Mouse (Mus musculus) hindbrain, postnatal 0 days (tissue): ENCODE measurements around the gene Fam25c. TPM values are rescaled to one million over a fixed set of nuclear protein-coding genes. Genes with fewer than 3 reads are reported as not detected.
A peak's percentile ranks its signal among the peaks of the same experiment; 100 is the strongest.

Experiments used
- ATAC-seq: fragments of 200-750 bp; cut with Nextera tagmentation; 2 replicates; pipeline ENCODE4 v1.8.0; 2017; ENCODE audit warnings: mild to moderate bottlenecking, moderate TSS enrichment, moderate library complexity
- DNase-seq: peaks from one replicate; pipeline ENCODE4 v3.0.0-alpha.2; 2015; ENCODE audit warnings: low spot score
- H3K27ac ChIP-seq: fragments of 300-500 bp; sonication (generic); 2 replicates; pipeline ENCODE4 v1.5.1; 2014; ENCODE audit warnings: mild to moderate bottlenecking
- H3K27me3 ChIP-seq: fragments of 300-500 bp; sonication (generic); 2 replicates; pipeline ENCODE4 v1.6.1; 2014; ENCODE audit warnings: low read length, mixed read lengths; ENCODE audit not compliant: insufficient read depth
- H3K36me3 ChIP-seq: fragments of 300-500 bp; sonication (generic); 2 replicates; pipeline ENCODE4 v1.6.1; 2014; ENCODE audit warnings: low read length, mixed read lengths; ENCODE audit not compliant: insufficient read depth
- H3K4me1 ChIP-seq: fragments of 300-500 bp; sonication (generic); 2 replicates; pipeline ENCODE4 v1.6.1; 2014; ENCODE audit warnings: antibody characterized with exemption, low read length, mixed read lengths; ENCODE audit not compliant: insufficient read depth
- H3K4me2 ChIP-seq: fragments of 300-500 bp; sonication (generic); 2 replicates; pipeline ENCODE4 v1.6.1; 2014; ENCODE audit warnings: low read depth, mild to moderate bottlenecking, low read length, moderate library complexity, mixed read lengths
- H3K4me3 ChIP-seq: fragments of 300-500 bp; sonication (generic); 2 replicates; pipeline ENCODE4 v1.5.1; 2014; ENCODE audit warnings: low read length
- H3K9ac ChIP-seq: fragments of 300-500 bp; sonication (generic); replicated peaks from 2 replicates; pipeline ENCODE4 v1.6.1; 2014; ENCODE audit warnings: mild to moderate bottlenecking, low read length, moderate library complexity, mixed read lengths
- H3K9me3 ChIP-seq: fragments of 300-500 bp; sonication (generic); 2 replicates; pipeline ENCODE4 v1.6.1; 2016; ENCODE audit warnings: low read length, mixed read lengths
- CTCF ChIP-seq: IDR thresholded peaks from 2 replicates; pipeline ENCODE4 v1.5.1; 2016; ENCODE audit warnings: antibody characterized with exemption, control low read depth, low read depth
- WGBS: fragments of 180-500 bp; shearing (Covaris S2); extraction: QIAGEN DNeasy Blood & Tissue Kit; methylation state at CpG from one replicate; pipeline ENCODE4 v1.1.7; 2014; 5-methylcytosine and 5-hydroxymethylcytosine counted together
- polyA plus RNA-seq: library from polyadenylated mRNA; unstranded; fragments of >200 nt; fragmentation: Nextera tagmentation; extraction: Ambion mirVana; gene quantifications from 2 replicates; pipeline ENCODE4 v1.2.1, GENCODE M21; 2015
- total RNA-seq: library from RNA; depleted of rRNA; stranded (reverse); fragments of >200 nt; gene quantifications from 2 replicates; pipeline ENCODE4 v1.2.3, GENCODE M21; 2014

The Fam25c gene
- total and polyA plus RNA-seq, 2 experiments from 2014 or later: not detected

DNA sequence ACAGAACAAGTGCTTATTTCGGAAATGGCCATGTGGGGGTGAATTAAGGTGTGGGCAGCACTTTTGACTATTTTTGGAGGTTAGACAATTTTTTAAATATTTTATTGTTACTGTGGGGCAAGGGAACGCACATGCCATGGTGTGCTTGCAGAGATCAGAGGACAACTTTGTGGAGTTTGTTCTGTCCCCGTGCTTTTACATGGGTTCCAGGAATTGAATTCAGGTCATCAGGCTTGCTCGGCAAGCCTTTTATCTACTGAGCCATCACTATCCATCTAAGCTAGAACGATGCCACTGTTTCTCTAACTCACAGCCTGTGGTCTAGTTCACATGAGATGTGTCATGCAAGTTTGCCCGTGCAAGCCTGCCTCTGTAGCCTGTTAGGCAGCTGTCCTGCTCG lies 6.9 kb downstream of the Fam25c start:
- Histone ChIP-seq H3K27me3 (no peaks in the 10 kb centered on the region), H3K27ac (no peak overlapping the region), H3K9ac (no peak overlapping the region), H3K4me2 (no peak overlapping the region), H3K4me3 (no peak overlapping the region), H3K36me3 (peaks cover 2% of the 10 kb centered on the region), H3K4me1 (no peaks in the 10 kb centered on the region), H3K9me3 (no peaks in the 10 kb centered on the region)
- no peak for TF ChIP-seq CTCF
- ATAC-seq (no peak), DNase-seq (no peak)
- WGBS: 82% methylated on average over 7 of the region's 7 CpGs

DNA sequence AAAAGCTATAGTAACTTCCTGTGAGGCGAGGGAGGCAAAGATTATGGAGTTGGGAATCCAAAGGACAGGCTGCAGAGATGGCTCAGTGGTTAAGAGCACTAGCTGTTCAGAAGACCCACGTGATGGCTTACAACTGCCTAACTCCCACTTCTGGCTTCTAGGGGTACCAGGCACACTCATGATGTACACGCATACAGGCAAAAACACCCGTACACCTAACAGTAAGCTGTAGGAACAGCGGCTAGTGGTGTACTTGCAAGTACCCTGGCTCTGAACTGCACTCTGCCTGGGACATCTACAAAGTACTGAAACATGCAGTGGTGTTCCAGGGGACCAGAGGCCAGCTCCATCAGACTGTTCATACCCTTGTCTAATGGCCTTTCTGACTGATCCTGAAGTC lies 8.1 kb downstream of the Fam25c start:
- Histone ChIP-seq H3K27me3 (no peaks in the 10 kb centered on the region), H3K36me3 (peaks cover 14% of the 10 kb centered on the region), H3K4me1 (no peaks in the 10 kb centered on the region), H3K9ac (no peak overlapping the region), H3K4me3 (no peak overlapping the region), H3K4me2 (no peak overlapping the region), H3K27ac (no peak overlapping the region), H3K9me3 (no peaks in the 10 kb centered on the region)
- ATAC-seq (no peak), DNase-seq (no peak)
- 95% methylated on average over 5 of the region's 5 CpGs for WGBS
- no peak for TF ChIP-seq CTCF

DNA sequence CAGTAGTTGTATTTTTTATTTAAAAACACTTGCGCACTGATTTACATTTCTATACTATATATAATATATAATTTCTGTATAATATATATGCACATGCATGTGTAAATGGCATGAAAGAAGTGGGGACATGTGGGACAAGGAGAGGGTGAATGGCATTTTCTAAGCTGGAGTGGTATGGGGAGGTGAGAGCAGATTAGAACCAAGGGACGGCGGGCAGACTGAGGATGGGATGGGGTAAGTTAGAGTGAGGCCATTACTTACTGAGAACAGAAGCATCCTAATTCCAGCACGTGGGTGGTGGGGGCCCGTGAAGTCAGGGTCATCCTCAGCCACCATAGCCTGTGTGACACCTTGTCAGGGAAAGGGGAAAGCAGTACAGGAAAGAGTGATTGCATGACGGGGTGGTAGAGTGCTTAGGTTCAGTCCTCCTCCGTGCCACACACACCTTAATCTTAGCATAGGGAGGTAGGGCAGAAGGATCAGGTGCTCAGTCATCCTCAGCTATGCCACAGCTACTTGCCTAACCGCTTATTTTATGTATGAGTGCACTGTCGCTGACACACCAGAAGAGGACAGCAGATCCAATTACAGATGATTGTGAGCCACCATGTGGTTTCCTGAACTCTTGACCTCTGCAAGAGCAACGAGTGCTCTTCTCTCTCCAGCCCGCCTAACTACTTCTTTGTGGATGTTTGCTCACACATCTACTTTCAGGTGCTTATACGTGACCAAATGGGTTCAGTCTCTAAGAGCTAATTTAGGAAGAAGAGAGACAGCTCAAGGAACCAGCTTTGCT lies 9.3 kb downstream of the Fam25c start:
- H3K9me3 ChIP-seq: no peaks in the 10 kb centered on the region
- TF ChIP-seq CTCF: peak; percentile 59
- H3K36me3 ChIP-seq: peaks cover 25% of the 10 kb centered on the region
- no peak overlapping the region for H3K4me3 ChIP-seq
- no peaks in the 10 kb centered on the region for H3K4me1 ChIP-seq
- no peaks in the 10 kb centered on the region for H3K27me3 ChIP-seq
- WGBS: 69% methylated on average over 12 of the region's 12 CpGs
- no peak overlapping the region for H3K9ac ChIP-seq
- peak; percentile 60 for ATAC-seq
- H3K4me2 ChIP-seq: no peak overlapping the region
- DNase-seq: peak; percentile 42
- H3K27ac ChIP-seq: no peak overlapping the region

DNA sequence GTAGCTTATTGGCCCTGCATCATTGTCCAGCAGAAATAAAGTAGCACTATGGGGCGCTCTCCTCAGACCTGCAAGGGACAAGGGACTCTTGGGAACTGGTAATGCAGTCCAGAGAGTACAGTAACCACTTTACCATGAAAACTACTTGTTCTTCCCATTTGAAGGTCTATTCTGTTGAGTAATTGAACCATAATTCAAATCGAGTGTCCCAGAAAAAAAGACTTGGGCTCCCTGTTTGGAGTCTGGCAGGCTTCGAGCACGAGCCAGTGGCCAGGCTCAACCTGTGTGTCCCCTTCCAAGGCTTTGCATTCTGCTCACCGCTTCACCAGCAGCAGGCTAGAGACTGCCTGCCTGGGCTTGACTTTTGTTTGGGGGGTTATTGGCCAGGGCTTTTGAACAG lies 10.9 kb downstream of the Fam25c start:
- H3K4me3 ChIP-seq: no peak overlapping the region
- no peak overlapping the region for H3K9ac ChIP-seq
- peak; percentile 26 for DNase-seq
- H3K27me3 ChIP-seq: no peaks in the 10 kb centered on the region
- H3K4me2 ChIP-seq: no peak overlapping the region
- peaks cover 39% of the 10 kb centered on the region for H3K36me3 ChIP-seq
- no peak; the same call in 1 of the 2 replicates for ATAC-seq
- no peak overlapping the region for H3K27ac ChIP-seq
- WGBS: 71% methylated on average over 5 of the region's 5 CpGs
- TF ChIP-seq CTCF: no peak
- H3K4me1 ChIP-seq: no peaks in the 10 kb centered on the region
- H3K9me3 ChIP-seq: no peaks in the 10 kb centered on the region

DNA sequence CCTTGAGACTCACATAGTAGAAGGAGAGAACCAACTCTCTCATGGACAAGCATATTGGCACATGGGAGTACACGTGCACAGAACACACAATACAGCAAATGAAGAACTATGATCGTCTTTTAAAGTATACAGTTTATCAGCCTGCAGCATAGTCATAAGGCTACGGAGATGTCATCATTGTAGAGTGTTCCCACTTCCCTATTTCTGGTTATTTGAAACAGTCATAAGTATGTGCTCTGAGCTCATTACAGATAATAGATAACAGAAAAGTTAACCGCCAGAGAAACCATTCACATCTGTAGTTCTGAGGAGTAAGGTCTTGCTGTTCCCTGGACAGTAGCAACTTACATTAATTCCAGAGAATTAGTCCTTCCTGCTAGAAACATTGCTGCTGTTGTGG lies 12.2 kb downstream of the Fam25c start:
- no peak overlapping the region for H3K9ac ChIP-seq
- H3K27ac ChIP-seq: no peak overlapping the region
- 91% methylated on average over 4 of the region's 4 CpGs for WGBS
- peaks cover 46% of the 10 kb centered on the region for H3K36me3 ChIP-seq
- no peak overlapping the region for H3K4me2 ChIP-seq
- H3K4me1 ChIP-seq: no peaks in the 10 kb centered on the region
- no peaks in the 10 kb centered on the region for H3K27me3 ChIP-seq
- ATAC-seq (no peak), DNase-seq (no peak)
- H3K9me3 ChIP-seq: no peaks in the 10 kb centered on the region
- no peak for TF ChIP-seq CTCF
- H3K4me3 ChIP-seq: no peak overlapping the region

DNA sequence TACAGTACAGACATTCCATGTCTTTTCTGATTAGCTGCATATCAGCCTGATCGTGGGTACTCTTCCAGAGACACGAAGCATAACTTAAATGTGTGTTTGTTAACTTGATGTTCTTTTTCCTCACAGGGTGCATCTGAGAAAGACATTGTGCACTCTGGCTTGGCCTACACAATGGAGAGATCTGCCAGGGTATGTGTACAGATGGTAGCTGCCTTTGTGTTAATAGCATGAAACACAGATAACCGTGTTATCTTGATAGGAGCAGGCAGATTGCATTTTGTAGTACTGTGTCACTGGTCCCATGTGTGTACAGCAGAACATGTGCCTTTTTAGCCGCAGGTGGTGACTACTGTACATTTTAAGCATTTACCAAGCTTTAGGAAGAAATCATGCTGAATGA lies 13.2 kb downstream of the Fam25c start:
- peaks cover 54% of the 10 kb centered on the region for H3K36me3 ChIP-seq
- DNase-seq (no peak), ATAC-seq (no peak)
- H3K4me3 ChIP-seq: no peak overlapping the region
- H3K27me3 ChIP-seq: no peaks in the 10 kb centered on the region
- no peaks in the 10 kb centered on the region for H3K9me3 ChIP-seq
- WGBS: 78% methylated on average over 4 of the region's 4 CpGs
- no peak for TF ChIP-seq CTCF
- no peak overlapping the region for H3K27ac ChIP-seq
- H3K4me2 ChIP-seq: no peak overlapping the region
- no peak overlapping the region for H3K9ac ChIP-seq
- H3K4me1 ChIP-seq: no peaks in the 10 kb centered on the region

DNA sequence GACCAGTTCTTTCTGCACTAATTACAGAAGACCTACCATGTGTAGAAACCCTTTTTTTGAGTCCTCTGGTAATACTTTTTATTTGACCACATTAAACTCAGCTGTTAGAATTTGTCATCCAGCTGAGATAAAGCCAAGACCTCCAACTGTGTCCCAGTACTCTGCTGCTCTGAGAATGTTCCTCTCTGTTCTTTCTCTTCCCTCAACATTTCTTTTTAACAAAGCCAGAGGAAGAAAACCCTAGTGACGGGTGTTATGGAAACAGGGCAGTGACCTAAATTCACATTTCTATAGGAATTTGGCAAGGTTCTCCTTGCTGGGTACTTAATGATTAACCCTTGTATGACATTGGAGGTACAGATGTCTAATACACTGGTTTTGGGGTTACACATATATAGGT lies 15.8 kb downstream of the Fam25c start:
- no peak for TF ChIP-seq CTCF
- H3K9ac ChIP-seq: no peak overlapping the region
- H3K4me2 ChIP-seq: no peak overlapping the region
- DNase-seq: peak; percentile 65
- peak overlapping the region; percentile 29; the same call in 1 of the 2 replicates for H3K27ac ChIP-seq
- peaks cover 69% of the 10 kb centered on the region for H3K36me3 ChIP-seq
- H3K9me3 ChIP-seq: no peaks in the 10 kb centered on the region
- 39% methylated on average over 1 of the region's 1 CpGs for WGBS
- peak; percentile 66 for ATAC-seq
- H3K4me3 ChIP-seq: no peak overlapping the region
- H3K4me1 ChIP-seq: no peaks in the 10 kb centered on the region
- H3K27me3 ChIP-seq: no peaks in the 10 kb centered on the region
